Mouse (Mus musculus) spleen, postnatal 4 days (tissue): ENCODE data around the gene Gm44503.

Experiments used
- DNase-seq, 2 experiments: peaks; one replicate each; pipeline ENCODE4 v3.0.0; 2022; ENCODE audit warnings: low spot score in 2 of 2

The Gm44503 gene

GRCm38 (mm10) chr9:72958521-72959450 lies at the start of gene Gm44503, which contains the start of gene Dyx1c1:
Gene Gm44503 (plus strand): TSS chr9:72958852.
Gene Dyx1c1 (plus strand): TSS chr9:72958785.
- peak; percentile 64 to 81 for DNase-seq

DNA sequence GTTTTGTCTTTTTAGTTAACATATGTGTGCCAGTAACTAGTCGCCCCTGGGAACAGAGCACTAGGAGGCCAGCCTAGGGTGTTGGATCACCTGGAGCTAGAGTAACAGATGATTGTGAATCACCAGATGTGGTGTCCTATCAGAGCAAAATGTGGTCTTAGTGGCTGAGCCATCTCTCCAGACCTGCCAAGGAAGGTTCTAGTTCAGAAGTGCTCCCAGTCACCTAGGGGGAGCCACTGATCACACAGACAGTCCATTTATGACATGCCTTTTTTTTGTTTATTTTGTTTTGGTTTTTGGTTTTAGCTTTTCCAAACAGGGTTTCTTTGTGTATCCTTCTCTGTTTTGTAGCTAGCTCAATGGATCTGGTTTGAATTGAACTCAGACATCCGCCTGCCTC lies 47.3 kb upstream of the Gm44503 start:
- DNase-seq, result no peak

GRCm38 (mm10) chr9:72913551-72913950 lies 45.1 kb upstream of the Gm44503 start:
- no peak for DNase-seq

DNA sequence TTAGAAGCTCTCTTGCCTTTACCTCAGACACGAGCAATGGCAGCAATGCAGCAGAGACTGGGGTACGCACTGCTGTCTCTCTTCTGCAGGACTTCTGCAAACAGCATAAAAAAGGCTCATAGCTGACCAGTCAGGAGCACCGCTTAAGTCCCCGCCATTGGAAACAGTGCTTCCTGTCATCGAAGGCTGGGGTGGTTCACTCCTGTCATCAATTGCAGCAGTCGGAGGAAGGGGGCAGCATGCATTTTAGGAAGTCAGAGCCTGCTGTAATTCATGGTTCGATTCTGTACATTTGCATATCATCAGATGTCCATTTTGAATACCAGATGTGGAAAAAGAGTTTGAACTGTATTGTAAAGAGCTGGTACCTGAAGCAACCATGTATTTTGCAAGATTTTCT lies 42.9 kb upstream of the Gm44503 start:
- no peak for DNase-seq

- no peak for DNase-seq
Measured at GRCm38 (mm10) chr9:72923068-72923467, 35.6 kb upstream of the Gm44503 start.

GRCm38 (mm10) chr9:72925021-72925934 lies 33.4 kb upstream of the Gm44503 start, which contains the start of gene Pygo1:
Gene Pygo1 (plus strand): TSS chr9:72925645.
- no peak for DNase-seq

DNA sequence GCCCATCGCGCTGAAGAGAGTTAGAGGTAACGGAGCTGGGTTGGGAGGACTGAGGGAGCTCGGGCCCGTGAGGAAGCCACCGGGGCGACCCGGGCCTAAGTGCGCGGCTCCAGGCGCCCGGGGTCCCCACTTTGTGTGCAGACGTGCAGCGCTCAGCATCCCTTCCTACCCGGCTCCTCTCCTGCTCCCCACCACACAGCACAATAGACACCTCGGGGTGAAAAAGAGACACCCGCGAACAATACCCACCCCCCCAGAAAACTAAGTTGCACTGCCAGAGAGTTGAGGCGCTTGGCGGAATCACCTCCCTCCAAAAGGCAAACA lies 32.8 kb upstream of the Gm44503 start:
- DNase-seq, result no peak

DNA sequence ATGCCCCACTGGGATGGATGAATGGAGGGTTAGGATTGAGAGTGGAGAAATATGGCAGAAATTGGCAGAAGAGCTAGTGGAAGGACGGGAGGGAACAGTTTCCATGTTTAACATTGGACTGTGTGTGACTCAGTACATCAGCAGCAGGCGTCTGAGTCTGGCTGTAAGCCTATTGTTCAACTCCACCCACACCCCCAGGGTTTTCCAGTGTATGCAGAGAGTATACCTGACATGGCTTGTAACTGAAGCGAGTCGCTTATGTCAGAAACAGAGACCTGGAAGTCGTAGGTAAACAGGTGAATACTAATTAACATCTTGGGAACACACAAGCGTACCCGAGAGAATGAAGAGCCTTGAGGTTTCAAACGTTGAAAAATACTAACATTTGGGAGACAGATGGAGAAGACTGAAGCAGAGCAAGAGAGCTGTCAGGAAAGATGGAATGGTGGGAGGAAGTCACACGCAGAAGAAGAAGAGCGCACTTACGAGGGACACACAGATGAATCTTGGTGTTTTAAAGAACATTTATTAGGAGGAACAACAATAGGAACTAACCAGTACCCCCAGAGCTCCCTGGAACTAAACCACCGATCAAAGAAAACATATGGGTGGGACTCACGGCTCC lies 27.4 kb upstream of the Gm44503 start:
- no peak for DNase-seq

GRCm38 (mm10) chr9:72935309-72935708 lies 23.3 kb upstream of the Gm44503 start:
- no peak for DNase-seq

- no peak for DNase-seq
Measured at GRCm38 (mm10) chr9:72936301-72936700, 22.4 kb upstream of the Gm44503 start.

DNA sequence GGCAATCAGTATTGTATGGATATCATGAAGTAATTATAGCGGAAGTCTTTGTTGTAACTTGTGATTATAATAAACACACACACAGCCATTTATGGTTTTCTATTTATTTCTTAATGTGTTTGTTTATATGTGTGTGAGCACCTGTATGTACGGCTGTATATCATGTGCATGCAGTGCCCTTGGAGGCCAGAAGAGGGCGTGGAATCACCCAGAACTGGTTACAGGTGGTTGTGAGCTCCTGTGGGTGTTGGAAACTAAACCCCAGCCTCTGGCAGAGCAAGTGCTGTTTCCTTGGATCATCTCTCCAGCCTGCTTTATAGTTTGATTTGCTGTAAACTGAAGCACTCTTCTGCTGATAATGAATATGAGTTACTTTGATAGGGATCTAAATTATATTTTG lies 15.2 kb upstream of the Gm44503 start:
- no peak for DNase-seq

DNA sequence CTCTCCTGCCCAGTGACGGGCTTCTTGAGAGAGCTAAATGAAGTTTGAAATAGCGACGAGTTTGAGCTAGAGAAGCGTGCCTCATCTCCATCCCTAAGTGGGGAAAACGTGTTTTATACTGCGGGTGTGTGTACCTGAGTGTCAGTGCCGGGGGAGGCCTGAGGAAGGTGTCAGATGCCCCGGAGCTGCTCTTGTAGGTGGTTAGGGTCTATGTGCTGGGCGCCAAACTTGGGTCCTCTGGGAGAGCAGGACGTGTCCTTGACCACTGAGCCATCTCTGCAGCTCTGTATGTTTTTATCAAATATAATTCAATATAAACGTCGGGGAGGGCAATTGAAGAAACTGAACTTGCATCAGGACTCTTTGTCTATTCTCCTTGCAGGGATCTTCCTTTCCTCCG lies 14.4 kb upstream of the Gm44503 start:
- DNase-seq, result no peak

DNA sequence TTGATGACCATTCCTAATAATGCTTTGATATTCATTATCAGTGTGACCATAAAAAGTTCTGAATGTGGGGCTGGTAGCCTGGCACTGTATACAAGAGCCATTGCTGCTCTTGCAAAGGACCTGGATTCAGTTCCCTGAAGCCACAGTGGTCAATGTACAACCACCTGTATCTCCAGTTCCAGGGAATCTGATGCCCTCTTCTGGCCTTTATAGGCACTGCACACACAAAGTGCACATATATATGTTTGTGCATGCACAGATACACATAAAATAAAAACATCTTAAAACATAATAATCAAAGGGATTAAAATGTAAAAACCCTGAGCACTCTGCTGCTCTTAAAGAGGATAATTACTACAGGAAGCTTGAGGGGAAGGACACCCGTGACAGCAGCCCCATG lies 11.6 kb upstream of the Gm44503 start:
- DNase-seq, result no peak

GRCm38 (mm10) chr9:72949572-72949971 lies 9.1 kb upstream of the Gm44503 start:
- DNase-seq, result no peak

- DNase-seq, result no peak
Measured at GRCm38 (mm10) chr9:72954746-72955145, 3.9 kb upstream of the Gm44503 start.

DNA sequence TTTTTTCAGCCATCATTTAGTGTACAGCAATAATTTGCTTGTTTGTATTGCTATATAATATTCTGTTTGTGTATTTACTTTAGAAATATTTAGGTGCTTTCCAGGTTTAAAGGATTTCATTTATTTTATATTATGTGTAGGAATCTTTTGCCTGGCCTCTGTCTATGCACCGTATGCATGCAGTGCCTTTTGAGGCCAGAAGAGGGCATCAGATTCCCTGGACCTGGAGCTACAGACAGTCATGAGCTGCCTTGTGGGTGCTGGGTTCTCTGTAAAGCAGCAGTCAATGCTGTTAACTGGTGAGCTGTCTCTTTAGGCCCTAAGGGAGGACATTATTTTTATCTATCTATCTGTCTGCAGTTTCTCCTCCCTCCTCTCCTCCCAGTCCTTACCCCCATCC lies 3.1 kb upstream of the Gm44503 start:
- peak; percentile 47 to 75 for DNase-seq

DNA sequence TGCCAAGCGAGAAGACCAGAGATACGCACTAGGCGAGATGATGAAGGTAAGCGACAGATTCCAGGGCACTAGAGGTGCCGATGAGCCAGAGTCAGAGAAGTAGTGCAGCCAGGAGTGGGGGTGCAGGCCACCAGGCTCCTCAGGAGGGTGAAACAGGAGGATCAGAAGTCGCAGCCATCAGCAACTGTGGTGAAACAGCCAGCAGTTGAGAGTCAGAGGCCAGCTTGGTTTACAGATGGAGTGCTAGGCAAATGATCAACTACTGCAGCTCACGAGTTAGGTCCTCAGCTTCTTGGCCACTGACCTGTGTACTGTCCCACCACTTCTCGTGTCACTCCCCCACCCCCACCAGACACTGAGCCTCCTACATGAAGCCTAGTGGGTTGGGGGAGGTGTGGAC lies 2.7 kb downstream of the Gm44503 start:
- no peak for DNase-seq

DNA sequence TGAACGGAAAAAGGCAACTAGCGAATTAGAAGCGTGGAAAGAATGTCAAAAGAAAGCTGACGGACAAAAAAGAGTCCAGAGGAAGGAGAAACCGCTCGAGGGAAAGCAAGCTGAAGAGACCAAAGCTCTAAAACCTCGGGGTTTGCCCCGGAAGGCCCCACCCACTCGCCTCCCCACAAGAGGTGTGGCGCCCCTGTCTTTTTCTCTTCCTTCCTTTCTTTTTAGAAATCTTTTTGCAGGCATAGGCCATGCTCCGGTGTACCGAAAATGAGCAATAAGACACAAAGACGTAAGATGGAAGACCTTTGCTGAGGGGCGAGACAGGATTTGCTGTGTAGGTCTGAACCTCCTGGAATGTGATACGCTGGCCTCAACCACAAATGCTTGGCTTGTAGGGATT lies 3.3 kb downstream of the Gm44503 start:
- DNase-seq, result peak in 1 of 2 experiments; percentile 38

GRCm38 (mm10) chr9:72968349-72969061 lies 9.9 kb downstream of the Gm44503 start:
- peak in 1 of 2 experiments; percentile 32 for DNase-seq

GRCm38 (mm10) chr9:72969874-72970273 lies 11.2 kb downstream of the Gm44503 start:
- no peak for DNase-seq

DNA sequence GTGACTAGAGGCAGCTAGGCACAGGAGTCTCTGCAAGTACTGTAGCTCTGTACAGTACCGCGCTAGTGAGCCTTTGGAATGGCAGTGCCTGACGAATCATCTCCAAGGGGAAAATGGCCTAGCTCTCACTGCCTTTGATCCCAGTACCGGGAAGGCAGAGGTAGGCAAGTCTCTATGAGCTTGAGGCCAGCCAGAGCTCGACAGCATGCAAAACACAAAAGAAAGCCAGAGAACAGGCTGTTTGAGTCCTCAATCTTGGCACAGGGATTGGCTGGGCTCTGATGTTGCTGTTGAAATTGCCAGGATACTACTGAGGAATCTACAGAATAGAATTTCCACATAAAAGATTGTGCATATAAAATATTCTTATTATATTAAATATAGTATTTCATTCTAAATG lies 13.8 kb downstream of the Gm44503 start:
- DNase-seq, result no peak
